Mouse (Mus musculus) monocyte, adult 59 days (primary cell): ENCODE data around the gene Nim1k. TPM values are rescaled to one million over a fixed set of nuclear protein-coding genes. Genes with fewer than 3 reads are reported as not detected.

Experiments used
- total RNA-seq, 2 experiments: library from RNA; stranded (reverse); gene quantifications; one replicate each; pipeline ENCODE4 v1.2.4; 2023

The Nim1k gene
- total RNA-seq = 1 to 10 TPM; 2.5 to 3.1 TPM

GRCm38 (mm10) chr13:119755681-119756471, at the start of gene Nim1k:
Nim1k (minus strand) TSS chr13:119755882.

DNA sequence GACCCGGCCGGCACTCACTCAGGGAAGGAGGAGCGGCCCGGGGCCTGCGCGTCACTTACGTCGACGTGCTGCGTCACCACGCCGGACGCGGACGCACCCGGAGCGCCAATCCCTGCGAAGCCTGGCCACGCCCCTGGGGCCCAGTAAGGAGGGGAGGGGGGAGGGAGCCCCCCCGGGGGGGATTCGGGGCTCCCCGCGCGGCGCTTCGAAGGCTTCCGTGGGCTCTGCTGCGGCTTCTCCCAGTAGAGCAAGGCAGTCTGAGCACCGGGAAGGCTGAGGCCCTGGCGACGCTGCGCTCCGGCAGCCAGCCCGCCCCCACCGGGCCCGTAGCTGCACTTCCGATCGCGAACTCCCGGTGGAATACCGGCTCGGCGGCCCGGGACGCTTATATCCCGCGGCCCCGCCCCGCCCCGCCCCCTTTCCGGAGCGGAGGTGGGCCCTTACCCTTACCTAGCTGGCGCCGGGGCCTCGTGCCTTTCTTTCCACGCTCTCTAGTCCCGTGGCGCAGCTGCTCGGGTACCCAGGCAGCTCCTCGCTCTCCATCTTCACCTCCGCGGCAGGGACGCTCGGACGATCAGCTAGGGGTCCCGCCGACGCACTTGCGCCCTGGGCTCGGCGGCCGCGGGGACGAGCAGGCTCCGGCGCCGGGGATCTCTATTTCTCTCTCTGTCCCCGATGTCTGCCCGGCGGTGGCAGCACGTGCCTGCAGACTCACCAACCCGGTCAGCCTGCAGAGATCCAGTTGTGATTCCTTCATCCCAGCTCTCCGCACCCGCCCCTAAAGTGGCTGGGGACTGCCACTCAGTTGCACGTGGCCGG, 35.3 kb upstream of the Nim1k start, which contains the start of gene Zfp131:
Gene Zfp131 (minus strand): TSS at position 129 of the 819 bp plus-strand sequence.

GRCm38 (mm10) chr13:119690039-119690728, 65.5 kb downstream of the Nim1k start, which contains the start of gene Hmgcs1:
Hmgcs1 (plus strand) TSS chr13:119690379.

Other genes with a start within 250 kb of the Nim1k start
- gene Ccl28, start 132.1 kb downstream of the Nim1k start, total RNA-seq = not detected
- gene Hmgcs1, start 65.5 kb downstream of the Nim1k start, total RNA-seq = 10 to 100 TPM; 46.2 to 52.9 TPM
- 10 to 100 TPM; 52.9 to 59.9 TPM for gene Zfp131, start 35.0 kb upstream of the Nim1k start, total RNA-seq
- gene AF067063, start 74.3 kb upstream of the Nim1k start, total RNA-seq = not detected
- gene D13Ertd608e, start 80.1 kb upstream of the Nim1k start, total RNA-seq = not detected
- not detected for gene Tcstv1, start 138.9 kb upstream of the Nim1k start, total RNA-seq
- gene Gm21761, start 173.4 kb upstream of the Nim1k start, total RNA-seq = not detected
- not detected for gene B020031M17Rik, start 194.9 kb upstream of the Nim1k start, total RNA-seq